Mouse (Mus musculus) lung, embryonic 15.5 days (tissue): Measurements from ENCODE around the gene Dcst1. TPM values are rescaled to one million over a fixed set of nuclear protein-coding genes. Genes with fewer than 3 reads are reported as not detected.

ENCODE experiments used
- polyA plus RNA-seq: library from polyadenylated mRNA; unstranded; fragments of >200 nt; fragmentation: Nextera tagmentation; extraction: Ambion mirVana; gene quantifications from 2 replicates; pipeline ENCODE4 v1.2.1, GENCODE M21; 2015

Dcst1 gene
- polyA plus RNA-seq, 1 experiment from 2014 or later, result 0.21 TPM

Other genes with a start within 250 kb of the Dcst1 start
- 0.17 and 0.92 TPM in 2 replicates for gene Pklr, start 229.1 kb downstream of the Dcst1 start, polyA plus RNA-seq
- gene Hcn3, start 205.1 kb downstream of the Dcst1 start, polyA plus RNA-seq, result 1.2 and 1.9 TPM in 2 replicates
- 27.8 and 28.9 TPM in 2 replicates for gene Clk2, start 200.5 kb downstream of the Dcst1 start, polyA plus RNA-seq
- 106 and 110 TPM in 2 replicates for gene Scamp3, start 187.8 kb downstream of the Dcst1 start, polyA plus RNA-seq
- gene Fam189b, start 182.1 kb downstream of the Dcst1 start, polyA plus RNA-seq, result 12.9 and 18.4 TPM in 2 replicates
- gene Gba, start 162.3 kb downstream of the Dcst1 start, polyA plus RNA-seq, result 37.2 and 42.6 TPM in 2 replicates
- gene Thbs3, start 150.1 kb downstream of the Dcst1 start, polyA plus RNA-seq, result 54.4 and 58.4 TPM in 2 replicates
- gene Mtx1, start 138.2 kb downstream of the Dcst1 start, polyA plus RNA-seq, result 195 and 197 TPM in 2 replicates
- gene Muc1, start 136.2 kb downstream of the Dcst1 start, polyA plus RNA-seq, result 74.3 and 88.9 TPM in 2 replicates
- 282 and 311 TPM in 2 replicates for gene Krtcap2, start 119.3 kb downstream of the Dcst1 start, polyA plus RNA-seq
- 7.2 and 7.9 TPM in 2 replicates for gene Trim46, start 118.9 kb downstream of the Dcst1 start, polyA plus RNA-seq
- 122 and 130 TPM in 2 replicates for gene Dpm3, start 105.9 kb downstream of the Dcst1 start, polyA plus RNA-seq
- gene Slc50a1, start 94.7 kb downstream of the Dcst1 start, polyA plus RNA-seq, result 62.3 and 65.4 TPM in 2 replicates
- gene Efna1, start 84.1 kb downstream of the Dcst1 start, polyA plus RNA-seq, result 89.7 and 94.5 TPM in 2 replicates
- gene Efna3, start 42.3 kb downstream of the Dcst1 start, polyA plus RNA-seq, result 5.8 and 6.0 TPM in 2 replicates
- gene Efna4, start 27.2 kb downstream of the Dcst1 start, polyA plus RNA-seq, result 29.0 and 29.9 TPM in 2 replicates
- gene Adam15, start 15.3 kb downstream of the Dcst1 start, polyA plus RNA-seq, result 61.5 and 63.0 TPM in 2 replicates
- 0.11 and 0.19 TPM in 2 replicates for gene Dcst2, start 3.3 kb downstream of the Dcst1 start, polyA plus RNA-seq
- 3.7 TPM in 2 replicates for gene Zbtb7b, start 29.5 kb upstream of the Dcst1 start, polyA plus RNA-seq
- not detected in 2 replicates for gene Lenep, start 37.5 kb upstream of the Dcst1 start, polyA plus RNA-seq
- gene Flad1, start 46.6 kb upstream of the Dcst1 start, polyA plus RNA-seq, result 21.3 and 23.1 TPM in 2 replicates
- 556 and 595 TPM in 2 replicates for gene Cks1b, start 53.1 kb upstream of the Dcst1 start, polyA plus RNA-seq
- gene Shc1, start 53.2 kb upstream of the Dcst1 start, polyA plus RNA-seq, result 108 and 111 TPM in 2 replicates
- 40.6 and 41.1 TPM in 2 replicates for gene Pygo2, start 65.0 kb upstream of the Dcst1 start, polyA plus RNA-seq
- gene Pbxip1, start 71.5 kb upstream of the Dcst1 start, polyA plus RNA-seq, result 32.6 and 35.0 TPM in 2 replicates
- gene Pmvk, start 89.3 kb upstream of the Dcst1 start, polyA plus RNA-seq, result 48.0 and 50.5 TPM in 2 replicates
- 1.1 and 1.2 TPM in 2 replicates for gene Kcnn3, start 154.9 kb upstream of the Dcst1 start, polyA plus RNA-seq